Mouse (Mus musculus) layer of hippocampus, postnatal 25 days (tissue): Measurements from ENCODE around the gene Ada. TPM values are rescaled to one million over a fixed set of nuclear protein-coding genes. Genes with fewer than 3 reads are reported as not detected.

Source experiments
- total RNA-seq, 2 experiments: library from RNA; stranded (reverse); gene quantifications; 2 replicates each; pipeline ENCODE4 v1.2.3; 2021

Gene Ada
- total RNA-seq, 2 experiments from 2014 or later = 1.2 to 1.5 TPM

Other genes starting within 250 kb of the Ada start
- not detected for gene Hnf4a, start 243.4 kb downstream of the Ada start, total RNA-seq
- 10 to 100 TPM; 47.9 to 61.3 TPM for gene Ttpal, start 147.9 kb downstream of the Ada start, total RNA-seq
- gene Serinc3, start 105.1 kb downstream of the Ada start, total RNA-seq = 100 to 1,000 TPM; 191 to 207 TPM
- gene Pkig, start 91.9 kb downstream of the Ada start, total RNA-seq = 10 to 100 TPM; 86.5 to 94.6 TPM
- not detected for gene Ccn5, start 70.6 kb upstream of the Ada start, total RNA-seq
- gene Kcnk15, start 103.4 kb upstream of the Ada start, total RNA-seq = not detected
- 10 to 100 TPM; 42.6 to 47.9 TPM for gene Rims4, start 168.4 kb upstream of the Ada start, total RNA-seq
- 100 to 1,000 TPM; 506 to 588 TPM for gene Ywhab, start 244.7 kb upstream of the Ada start, total RNA-seq